Mouse (Mus musculus) heart, adult 2 months (tissue): ENCODE data around the gene Sowaha.

Source experiments
- CTCF ChIP-seq: fragments of 200-600 bp; IDR thresholded peaks from 2 replicates; pipeline ENCODE4 v1.8.1; 2022; ENCODE audit warnings: antibody characterized with exemption, mild to moderate bottlenecking, moderate library complexity
- EP300 ChIP-seq: fragments of 200-500 bp; IDR thresholded peaks from 2 replicates; pipeline ENCODE4 v1.6.1; 2011; ENCODE audit warnings: low read depth, low read length, control low read depth; ENCODE audit not compliant: insufficient read depth
- POLR2A ChIP-seq: fragments of 200-500 bp; IDR thresholded peaks from 2 replicates; pipeline ENCODE4 v1.6.1; 2011; ENCODE audit warnings: mild to moderate bottlenecking, low read depth, low read length, control low read depth; ENCODE audit not compliant: insufficient read depth

DNA sequence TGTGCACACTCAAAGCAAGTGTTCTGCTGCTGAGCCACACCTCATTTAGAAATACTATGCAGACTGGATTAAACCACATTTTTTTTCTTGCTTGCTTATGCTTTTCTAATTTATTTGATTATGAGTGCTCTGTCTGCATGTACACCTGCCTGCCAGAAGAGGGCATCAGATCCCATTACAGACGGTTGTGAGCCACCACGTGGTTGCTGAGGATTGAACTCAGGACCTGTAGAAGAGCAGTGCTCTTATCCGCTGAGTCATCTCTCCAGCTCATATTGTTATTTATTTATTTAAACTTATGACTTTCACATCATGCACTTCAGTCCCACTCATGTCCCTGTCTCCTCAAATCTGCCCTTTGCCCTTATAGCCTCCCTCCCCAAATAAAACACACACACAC is 5.6 kb upstream of the Sowaha start:
- TF ChIP-seq POLR2A (no peak), EP300 (no peak), CTCF (peak; percentile 71)
